Mouse (Mus musculus) adrenal gland, adult 8-10 months (tissue): ENCODE measurements around the gene Cryzl2. TPM values are rescaled to one million over a fixed set of nuclear protein-coding genes. Genes with fewer than 3 reads are reported as not detected.

ENCODE experiments used
- DNase-seq: peaks from one replicate; pipeline ENCODE4 v3.0.0; 2022
- total RNA-seq, 4 experiments: library from RNA; stranded (reverse); gene quantifications; 2 replicates each; pipeline ENCODE4 v1.2.4; 2022

Gene Cryzl2
- total RNA-seq, 4 experiments from 2014 or later = 46.8 to 92.3 (median 64.6) TPM

DNA sequence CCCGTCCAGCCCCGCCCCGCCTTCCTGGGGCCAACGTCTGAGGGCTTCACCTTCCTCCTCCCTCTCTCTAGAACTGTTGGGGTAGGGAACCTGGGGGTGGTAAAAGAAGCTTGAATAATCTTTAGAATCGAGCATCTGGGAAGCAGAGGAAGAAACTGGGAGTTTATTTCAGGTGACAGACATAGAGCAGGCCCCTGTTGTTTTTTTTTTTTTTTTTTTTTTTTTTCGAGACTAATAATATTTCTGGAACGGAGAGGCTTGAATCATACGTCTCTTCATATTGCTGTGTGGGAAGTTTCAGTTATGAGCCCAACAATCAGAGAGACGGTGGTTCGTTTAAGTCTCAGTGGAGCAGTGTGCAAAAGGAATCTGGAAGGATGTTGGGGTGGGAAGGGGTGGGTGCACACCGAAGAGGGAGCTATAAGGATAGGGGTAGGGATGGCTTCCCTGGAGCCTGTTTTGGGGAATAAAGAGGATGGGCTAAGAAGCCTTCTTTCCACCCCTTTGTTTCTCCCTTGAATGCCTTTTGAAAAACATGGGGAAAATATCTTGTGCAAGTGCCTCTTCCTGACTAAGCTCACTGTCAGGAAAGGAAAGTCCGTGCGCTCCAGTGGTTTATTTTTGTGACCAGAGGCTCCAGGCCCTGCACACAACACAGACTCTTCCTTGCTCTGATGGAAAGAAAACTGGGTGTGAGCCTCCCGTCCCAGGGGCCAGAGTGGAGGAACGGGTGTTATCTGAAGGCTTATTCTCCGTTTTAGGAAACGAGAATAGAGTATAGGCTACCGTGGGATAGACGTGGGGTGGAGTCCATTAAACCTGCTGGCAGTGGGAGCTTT, 14.4 kb upstream of the Cryzl2 start:
- DNase-seq = no peak

DNA sequence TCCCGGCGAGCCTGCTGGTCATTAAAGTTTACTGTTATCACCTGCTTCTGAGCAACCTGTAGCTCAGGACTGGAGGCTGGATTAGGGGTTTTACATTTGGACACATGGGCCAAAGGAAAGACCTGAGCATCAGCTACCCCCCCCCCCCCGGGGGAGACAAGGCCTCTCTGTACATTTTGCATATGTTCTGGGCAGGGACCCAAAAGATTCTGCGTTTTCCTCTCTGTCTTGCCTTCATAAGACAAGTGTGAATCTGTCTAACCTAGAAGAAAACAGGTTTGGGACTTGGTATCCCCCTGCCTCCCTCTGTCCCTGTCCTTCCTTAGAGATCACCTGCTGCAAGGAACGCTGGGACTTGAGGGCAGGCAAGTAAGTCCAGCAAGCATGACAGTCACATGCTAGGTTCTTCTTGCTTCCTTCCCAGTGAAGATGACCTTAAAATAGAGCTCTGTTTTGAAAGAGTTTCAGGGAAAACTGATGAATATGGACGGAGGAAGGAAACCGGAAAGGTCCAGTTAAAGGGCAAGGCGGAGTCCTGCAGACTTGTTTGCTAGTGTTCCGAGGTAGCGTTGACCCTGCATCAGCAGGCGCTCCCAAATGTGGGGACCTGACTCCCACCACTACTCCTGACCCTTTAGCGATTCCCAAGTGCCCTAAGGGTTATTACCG, 13.6 kb upstream of the Cryzl2 start:
- DNase-seq = no peak

DNA sequence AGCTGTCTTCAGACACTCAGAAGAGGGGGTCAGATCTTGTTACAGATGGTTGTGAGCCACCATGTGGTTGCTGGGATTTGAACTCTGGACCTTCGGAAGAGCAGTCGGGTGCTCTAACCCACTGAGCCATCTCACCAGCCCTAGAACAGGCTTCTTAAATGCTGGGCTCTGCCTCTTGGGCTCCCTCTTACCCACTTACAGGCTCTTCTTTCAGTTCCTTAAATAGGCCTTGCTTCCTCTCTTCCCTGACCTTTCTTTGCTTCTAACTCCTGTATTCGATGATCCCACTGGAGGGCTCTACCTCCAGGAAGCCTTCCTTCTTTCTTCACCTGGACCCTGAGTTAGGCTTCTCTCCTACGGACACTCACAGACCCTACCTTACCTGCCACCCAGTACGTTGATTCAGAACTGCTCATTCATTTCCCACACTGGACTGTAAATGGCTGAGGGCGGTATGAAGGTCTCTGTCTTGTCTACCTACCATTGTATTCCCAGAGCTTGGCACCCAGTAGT, 12.9 kb upstream of the Cryzl2 start:
- no peak for DNase-seq

GRCm38 (mm10) chr1:157446325-157446724, 12.1 kb upstream of the Cryzl2 start:
- peak; percentile 42 for DNase-seq

GRCm38 (mm10) chr1:157447142-157447541, 11.2 kb upstream of the Cryzl2 start:
- DNase-seq = no peak

DNA sequence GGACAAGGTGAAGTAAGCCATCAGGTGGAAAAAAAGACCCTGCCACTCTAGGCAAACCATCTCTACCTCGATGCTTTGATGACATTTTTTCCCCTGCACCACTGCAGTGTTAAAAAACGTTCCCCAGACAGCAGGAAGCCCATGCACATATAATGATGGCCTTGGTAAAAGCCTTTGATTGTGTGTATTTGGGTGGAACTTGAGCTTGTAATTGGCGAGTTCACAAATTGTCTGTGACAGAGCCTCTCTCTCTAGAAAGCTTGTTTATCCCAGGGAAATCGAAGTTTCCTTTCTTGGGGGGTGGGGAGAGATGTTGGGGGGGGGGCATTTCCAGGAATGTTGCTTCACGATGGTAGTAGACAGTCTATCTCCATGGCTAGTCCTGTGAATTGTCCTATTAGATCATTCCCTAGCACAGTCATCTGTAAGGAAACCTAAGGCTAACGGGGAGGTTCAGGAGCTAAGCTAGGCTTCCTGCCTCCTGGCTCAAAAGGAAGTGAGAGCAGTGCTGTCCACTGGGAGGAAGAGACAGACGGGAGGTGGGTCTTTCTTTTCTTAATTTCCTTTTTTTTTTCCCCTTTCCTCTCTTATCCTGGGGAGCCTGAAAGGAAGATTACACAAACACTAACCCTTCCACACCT, 10.1 kb upstream of the Cryzl2 start:
- no peak for DNase-seq

DNA sequence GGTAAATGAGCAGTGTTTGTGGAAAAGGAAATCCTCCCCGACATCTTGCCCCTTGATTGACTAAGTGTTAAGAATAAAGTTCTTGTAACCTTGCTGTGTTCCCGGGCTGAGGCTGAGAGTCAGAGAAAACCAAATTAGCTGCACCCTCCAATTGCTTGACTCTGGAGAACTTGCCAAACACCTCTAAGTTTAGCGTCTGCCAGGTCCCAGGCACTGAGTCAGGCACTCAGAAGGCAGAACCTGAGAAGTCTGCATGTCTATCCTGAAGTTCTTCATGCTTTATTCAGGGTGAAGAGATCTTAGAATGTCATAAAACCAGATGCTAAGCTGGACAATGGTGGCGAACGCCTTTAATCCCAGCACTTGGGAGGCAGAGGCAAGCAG, 9.6 kb upstream of the Cryzl2 start:
- DNase-seq = no peak

GRCm38 (mm10) chr1:157449532-157449931, 8.8 kb upstream of the Cryzl2 start:
- no peak for DNase-seq

DNA sequence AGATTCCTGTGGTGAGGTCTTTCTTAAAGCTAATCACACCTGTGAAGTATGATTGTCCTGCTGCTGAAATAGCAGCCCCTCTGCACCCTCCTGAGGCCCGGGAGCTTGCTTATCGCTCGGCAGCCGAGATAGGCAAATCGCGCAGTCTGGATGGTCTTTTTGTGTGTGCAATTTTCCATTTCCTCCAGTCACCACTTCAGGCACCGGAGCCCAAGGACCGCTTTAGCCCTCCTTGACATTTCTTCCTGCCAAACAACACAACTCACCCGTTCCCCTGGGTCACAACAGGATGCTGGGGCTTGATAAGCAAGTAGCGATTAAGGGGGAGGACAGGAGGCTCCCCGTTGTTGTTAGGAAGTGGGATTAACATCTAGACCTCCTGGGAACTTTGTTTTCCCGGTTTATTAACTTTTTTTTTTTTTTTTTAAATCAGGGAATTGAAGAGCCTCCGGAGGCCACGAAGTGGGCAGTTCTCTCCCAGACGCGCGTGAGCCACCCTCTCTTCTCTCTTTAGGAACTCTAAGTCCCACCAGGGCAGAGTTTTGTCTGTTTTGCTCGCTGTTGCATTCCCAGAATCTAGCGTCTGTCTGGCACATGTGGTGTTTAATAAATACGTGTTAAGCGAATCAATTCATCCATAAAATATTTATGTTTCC, 8.3 kb upstream of the Cryzl2 start:
- DNase-seq = peak; percentile 45

GRCm38 (mm10) chr1:157452284-157452683, 6.1 kb upstream of the Cryzl2 start:
- DNase-seq = no peak

GRCm38 (mm10) chr1:157452759-157453549, 5.4 kb upstream of the Cryzl2 start:
- no peak for DNase-seq

DNA sequence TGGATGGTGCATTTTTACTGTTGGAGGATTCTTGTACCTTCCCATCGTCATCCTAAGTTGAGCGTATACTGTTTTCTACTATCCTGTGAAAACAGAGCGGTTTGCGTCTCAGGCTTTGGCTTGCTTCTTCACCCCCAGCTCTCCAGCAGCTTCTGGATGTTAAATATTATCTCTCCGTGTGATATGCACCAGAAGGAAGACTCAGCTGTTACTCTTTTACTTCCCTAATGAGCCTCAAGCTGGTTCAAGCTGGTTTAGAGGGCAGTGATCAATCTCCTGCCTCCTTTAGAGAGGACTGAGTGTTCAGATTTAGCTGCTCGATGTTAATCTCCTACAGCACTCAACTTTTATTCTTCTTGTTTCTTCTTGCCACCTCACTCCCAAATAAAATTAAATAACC, 3.5 kb upstream of the Cryzl2 start:
- DNase-seq = no peak

DNA sequence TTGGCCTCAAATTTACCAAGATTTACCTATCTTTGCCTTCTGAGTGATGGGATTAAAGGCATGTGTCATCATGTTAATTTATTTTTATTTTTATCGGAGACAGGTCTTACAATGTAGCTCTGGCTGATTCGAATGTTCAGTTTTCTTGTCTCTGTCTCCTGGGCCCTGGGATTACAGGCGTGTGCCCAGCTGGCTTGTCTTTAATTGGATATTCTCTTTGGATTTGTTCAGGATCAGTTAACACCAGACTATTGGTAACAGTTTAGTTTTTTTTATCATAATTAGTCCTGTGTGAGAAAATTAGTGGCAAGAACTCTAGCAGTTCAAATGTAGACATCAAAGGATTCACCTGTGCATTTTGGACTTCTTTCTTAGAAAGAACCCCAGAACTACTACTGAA, 588 bp upstream of the Cryzl2 start:
- DNase-seq = no peak

- DNase-seq = no peak
Observed at GRCm38 (mm10) chr1:157459904-157460303, 1.5 kb downstream of the Cryzl2 start.

DNA sequence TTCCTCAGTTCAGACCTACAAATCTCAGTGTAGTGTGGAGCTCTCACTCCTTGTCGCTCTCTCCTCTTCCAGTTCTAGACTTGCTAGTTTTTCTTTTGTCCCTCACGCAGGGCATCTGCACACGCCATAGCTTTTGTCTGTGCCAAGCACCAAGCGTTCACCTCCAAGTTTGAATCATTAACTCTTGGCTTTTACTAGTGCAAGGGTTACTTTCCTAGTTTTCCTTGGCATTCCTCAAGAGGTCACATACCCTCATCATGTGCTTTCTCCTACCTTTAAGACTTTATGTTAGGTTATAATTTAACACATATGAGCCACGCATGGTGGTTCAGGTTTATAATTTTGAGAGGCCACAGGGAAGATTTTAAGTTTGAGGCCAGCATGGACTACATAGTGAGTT, 2.9 kb downstream of the Cryzl2 start:
- no peak for DNase-seq

DNA sequence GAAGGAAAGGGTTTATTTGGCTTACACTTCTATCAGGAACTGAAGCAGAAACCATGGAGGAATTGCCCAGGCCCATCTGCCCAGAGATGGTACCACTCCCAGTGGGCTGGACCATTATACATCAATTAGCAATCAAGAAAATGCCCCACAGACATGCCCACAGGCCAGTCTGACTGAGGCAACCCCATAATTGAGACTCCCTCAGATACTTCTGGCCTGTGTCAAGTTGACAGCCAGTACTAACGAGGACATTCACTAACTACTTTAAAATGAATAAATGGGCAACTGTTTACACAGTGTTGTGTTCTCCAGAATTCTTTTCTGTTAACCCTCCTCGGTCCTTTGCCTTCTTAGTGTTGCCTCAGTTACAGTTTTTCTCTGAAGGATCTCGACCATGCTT, 4.0 kb downstream of the Cryzl2 start:
- no peak for DNase-seq

DNA sequence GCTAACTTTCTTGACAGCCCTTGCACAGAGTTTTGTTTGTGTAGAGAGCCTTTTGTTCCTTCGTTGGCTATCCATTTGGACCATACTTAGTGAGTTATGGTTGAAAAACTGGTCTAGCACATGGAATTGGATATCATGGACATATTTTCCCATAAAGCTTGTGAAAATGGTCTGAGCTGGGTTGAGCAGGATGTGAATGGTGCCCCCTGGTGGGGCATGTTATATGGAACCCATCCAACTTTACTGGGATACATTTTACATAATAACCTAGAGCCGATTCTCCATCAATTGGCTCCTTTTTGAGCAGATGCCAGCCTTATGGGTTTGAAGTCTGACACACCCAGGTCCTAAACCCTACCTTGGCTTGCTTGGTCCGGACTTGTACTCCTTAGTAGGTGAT, 6.8 kb downstream of the Cryzl2 start:
- DNase-seq = no peak

DNA sequence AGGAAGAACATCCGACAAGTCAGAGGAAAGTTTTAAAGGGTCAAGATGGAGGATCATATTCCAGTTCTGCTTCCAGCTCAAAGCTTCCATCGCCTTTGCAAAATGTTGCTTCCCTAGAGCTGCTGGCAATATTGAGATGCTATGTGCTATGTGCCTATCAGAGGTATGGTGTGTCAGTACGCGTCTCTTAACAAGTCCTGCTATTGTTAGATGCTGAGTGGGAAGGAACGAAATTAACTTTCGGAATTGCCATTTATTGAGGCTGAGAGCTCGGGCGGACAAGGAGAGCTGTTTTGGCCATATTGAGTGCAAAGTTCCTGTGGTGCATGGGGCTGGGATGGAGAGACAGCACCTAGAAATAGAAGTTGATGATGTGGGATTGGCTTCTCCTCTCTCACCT, 9.5 kb downstream of the Cryzl2 start:
- no peak for DNase-seq

- no peak for DNase-seq
Observed at GRCm38 (mm10) chr1:157470761-157471386, 12.5 kb downstream of the Cryzl2 start.

DNA sequence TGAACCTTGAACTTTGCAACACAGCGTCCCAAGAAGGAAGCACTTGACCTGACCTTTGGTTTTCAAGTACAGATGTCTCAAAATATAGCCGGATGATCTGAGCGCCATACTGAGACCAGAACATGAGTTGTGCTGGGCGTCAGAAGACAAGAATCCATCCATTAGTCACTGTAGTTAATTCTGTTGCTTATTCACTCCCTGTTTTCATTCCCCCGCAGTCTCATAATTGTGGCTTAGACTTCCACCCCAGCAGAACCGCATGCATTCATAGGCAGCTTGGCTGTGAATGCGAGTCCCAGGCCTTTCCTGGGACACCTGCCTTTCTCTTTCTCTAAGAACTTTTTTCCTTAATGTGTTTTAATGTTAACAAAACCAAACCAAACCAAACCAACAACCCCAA, 14.3 kb downstream of the Cryzl2 start:
- DNase-seq = no peak

GRCm38 (mm10) chr1:157474865-157475264, 16.5 kb downstream of the Cryzl2 start:
- DNase-seq = no peak

DNA sequence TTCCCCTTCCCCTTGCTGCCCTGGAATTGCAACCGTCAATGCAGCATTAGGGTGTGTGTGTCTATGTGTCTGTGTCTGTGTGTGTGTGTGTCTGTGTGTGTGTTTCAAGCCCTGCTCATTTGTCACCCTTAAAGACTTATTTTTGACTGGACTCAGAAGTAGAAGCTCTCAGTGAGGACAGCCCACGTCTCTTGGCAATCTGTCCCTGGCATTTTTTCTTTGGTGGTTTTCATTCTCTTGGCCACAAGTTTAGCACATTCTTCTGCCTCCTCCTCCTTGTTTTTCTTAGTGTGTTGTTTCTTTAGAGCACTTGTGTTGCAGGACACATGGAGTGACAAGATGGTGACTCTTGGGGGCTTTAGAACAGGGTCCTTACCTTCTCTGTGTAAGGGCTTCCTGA, 17.9 kb downstream of the Cryzl2 start:
- no peak for DNase-seq
